Mouse (Mus musculus): ENCODE measurements around the gene Hes2.

The Hes2 gene

GRCm38 (mm10) chr4:152131809-152132771 lies 26.6 kb upstream of the Hes2 start:
- no peak for DNase-seq

GRCm38 (mm10) chr4:152132772-152133169 lies 25.9 kb upstream of the Hes2 start:
- no peak for DNase-seq

- DNase-seq, result no peak
Observed at GRCm38 (mm10) chr4:152133213-152133612, 25.5 kb upstream of the Hes2 start.

- DNase-seq, result peak; percentile 74
Observed at GRCm38 (mm10) chr4:152134507-152134906, 24.2 kb upstream of the Hes2 start.

GRCm38 (mm10) chr4:152135363-152135762 lies 23.3 kb upstream of the Hes2 start:
- DNase-seq, result no peak

- DNase-seq, result no peak
Observed at GRCm38 (mm10) chr4:152136112-152136875, 22.4 kb upstream of the Hes2 start.

GRCm38 (mm10) chr4:152136876-152137250 lies 21.8 kb upstream of the Hes2 start:
- no peak for DNase-seq

GRCm38 (mm10) chr4:152138497-152139260 lies 20.0 kb upstream of the Hes2 start:
- DNase-seq, result peak; percentile 91

- peak; percentile 72 for DNase-seq
Observed at GRCm38 (mm10) chr4:152140441-152140840, 18.2 kb upstream of the Hes2 start.

- no peak for DNase-seq
Observed at GRCm38 (mm10) chr4:152141521-152142135, 17.0 kb upstream of the Hes2 start.

- no peak for DNase-seq
Observed at GRCm38 (mm10) chr4:152143632-152144031, 15.0 kb upstream of the Hes2 start.

- no peak for DNase-seq
Observed at GRCm38 (mm10) chr4:152145473-152145872, 13.2 kb upstream of the Hes2 start.

- no peak for DNase-seq
Observed at GRCm38 (mm10) chr4:152146033-152146827, 12.4 kb upstream of the Hes2 start.

- no peak for DNase-seq
Observed at GRCm38 (mm10) chr4:152150546-152150945, 8.1 kb upstream of the Hes2 start.

- DNase-seq, result no peak
Observed at GRCm38 (mm10) chr4:152151451-152151965, 7.2 kb upstream of the Hes2 start.

- peak; percentile 64 for DNase-seq
Observed at GRCm38 (mm10) chr4:152151966-152152544, 6.6 kb upstream of the Hes2 start, which contains the start of gene Espn. Gene Espn, minus strand, starts transcription at chr4:152152371.

GRCm38 (mm10) chr4:152153771-152154177 lies 4.9 kb upstream of the Hes2 start:
- DNase-seq, result peak; percentile 84

- DNase-seq, result no peak
Observed at GRCm38 (mm10) chr4:152155019-152155418, 3.6 kb upstream of the Hes2 start.

- peak; percentile 70 for DNase-seq
Observed at GRCm38 (mm10) chr4:152157779-152158584, 685 bp upstream of the Hes2 start.

- no peak for DNase-seq
Observed at GRCm38 (mm10) chr4:152159285-152159678, 615 bp downstream of the Hes2 start.
